Mouse (Mus musculus): ENCODE measurements around the gene Eng.

DNA sequence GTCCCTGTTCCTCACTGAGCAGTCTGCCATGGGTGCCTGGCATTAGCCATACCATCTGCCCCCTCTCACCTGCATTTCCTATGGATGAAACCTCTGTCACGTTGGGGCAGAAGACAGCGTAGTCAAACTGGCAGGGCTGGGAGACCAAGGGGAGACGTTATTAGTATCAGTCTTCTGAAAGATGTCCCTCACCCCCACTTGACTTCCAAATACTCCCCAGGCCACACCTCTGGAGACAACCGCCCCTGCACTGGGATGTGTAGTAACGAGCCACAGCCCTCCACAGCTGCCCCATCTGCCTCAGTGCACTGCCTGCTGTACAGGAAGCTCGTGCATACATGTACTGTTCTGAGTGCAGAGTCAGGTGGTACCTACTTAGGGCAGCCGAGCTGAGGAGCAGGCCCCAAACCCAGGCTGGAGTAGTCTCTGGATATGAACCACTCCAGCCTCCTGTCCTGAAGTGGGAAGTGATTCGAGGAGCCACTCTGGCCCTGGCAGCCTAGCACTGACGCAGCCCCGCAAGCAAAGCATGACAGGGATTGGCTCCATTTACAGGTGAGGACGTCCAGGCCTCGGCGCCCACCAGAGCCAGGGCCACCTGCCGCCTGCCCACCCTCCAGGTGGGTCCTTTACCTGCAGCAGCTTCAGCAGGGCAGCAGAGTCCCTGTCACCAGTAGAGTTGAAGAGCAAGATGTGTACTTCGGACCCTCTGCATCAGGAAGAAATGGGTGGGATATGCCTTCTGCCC lies 38.5 kb downstream of the Eng start:
- TF ChIP-seq CTCF (IDR thresholded peaks at IDR 0.05; ENCODE audit: low read depth, low read length) (no peak), POLR2A (IDR thresholded peaks at IDR 0.05; ENCODE audit: borderline replicate concordance, low read depth, low read length) (no peak)
